Mouse (Mus musculus) mouse trophoblast stem cell (cell line): Measurements from ENCODE around the gene Ifna9.
"Not testable (repeated sequence)": the region's sequence is repeated elsewhere in the genome, so short reads cannot be mapped to it uniquely, and the experiment has no call there.

Source experiments
- in situ Hi-C, 2 experiments: fragments of 300-500 bp; cut with MseI, MboI; formaldehyde crosslinking; loops; 2 replicates in 1 of 2; 3 replicates in 1 of 2; pipeline ENCODE4 v1.15.1; 2025

Gene Ifna9

GRCm38 (mm10) chr4:88592285-88592684, at the start of gene Ifna9:
Gene Ifna9 (minus strand): TSS chr4:88592385.
- in situ Hi-C loops, result no loop called here

- in situ Hi-C loops, result no loop called here
These were observed 49.1 kb upstream of the Ifna9 start for GRCm38 (mm10) chr4:88641077-88641831.

GRCm38 (mm10) chr4:88640704-88641076, 48.5 kb upstream of the Ifna9 start:
- in situ Hi-C loops, result no loop called here

GRCm38 (mm10) chr4:88634311-88634710, 42.1 kb upstream of the Ifna9 start, which contains the start of gene C87499:
Gene C87499 (minus strand): TSS chr4:88634411.
- in situ Hi-C loops, result no loop called here

- in situ Hi-C loops, result no loop called here
These were observed 11.1 kb upstream of the Ifna9 start, which contains the start of gene Ifna12 for GRCm38 (mm10) chr4:88603276-88603675. Gene Ifna12 (minus strand): TSS chr4:88603376.

- in situ Hi-C loops, result no loop called here
These were observed 20.5 kb downstream of the Ifna9 start, which contains the start of gene Ifna14 for GRCm38 (mm10) chr4:88571698-88572097. Gene Ifna14 (minus strand): TSS chr4:88571798.

- in situ Hi-C loops, result no loop called here
These were observed 30.4 kb downstream of the Ifna9 start for GRCm38 (mm10) chr4:88561791-88562190.

- in situ Hi-C loops, result not testable (repeated sequence)
These were observed 34.0 kb downstream of the Ifna9 start, which contains the start of gene Ifna15 for GRCm38 (mm10) chr4:88558145-88558544. Gene Ifna15 (minus strand): TSS chr4:88558245.

GRCm38 (mm10) chr4:88550161-88550945, 41.8 kb downstream of the Ifna9 start:
- in situ Hi-C loops, result no loop called here

- in situ Hi-C loops, result loop anchor here in 1 of 2 experiments (25.0 kb wide), 1 partner anchor 511 kb away; the partner anchor contains the start of gene Mllt3
These were observed 44.2 kb downstream of the Ifna9 start for GRCm38 (mm10) chr4:88547986-88548385.

- in situ Hi-C loops, result loop anchor here in 1 of 2 experiments (25.0 kb wide), 1 partner anchor 506 kb away; the partner anchor contains the start of gene Mllt3
These were observed 48.4 kb downstream of the Ifna9 start for GRCm38 (mm10) chr4:88543649-88544234.
